Mouse (Mus musculus) embryonic facial prominence, embryonic 13.5 days (tissue): ENCODE data around the gene Trmt10a. TPM values are rescaled to one million over a fixed set of nuclear protein-coding genes. Genes with fewer than 3 reads are reported as not detected.

Experiments
- ATAC-seq: fragments of 200-750 bp; cut with Nextera tagmentation; 2 replicates; pipeline ENCODE4 v1.8.0; 2017; ENCODE audit warnings: low read depth; ENCODE audit not compliant: insufficient number of reproducible peaks, insufficient read depth, low FRiP score, low TSS enrichment
- H3K27ac ChIP-seq: fragments of 300-500 bp; sonication (generic); 2 replicates; pipeline ENCODE4 v1.5.1; 2015; ENCODE audit warnings: moderate library complexity, mild to moderate bottlenecking, inconsistent platforms
- H3K27me3 ChIP-seq: fragments of 300-500 bp; sonication (generic); 2 replicates; pipeline ENCODE4 v1.6.1; 2015; ENCODE audit warnings: mild to moderate bottlenecking, inconsistent platforms
- H3K36me3 ChIP-seq: fragments of 300-500 bp; sonication (generic); 2 replicates; pipeline ENCODE4 v1.6.1; 2015; ENCODE audit warnings: mild to moderate bottlenecking, inconsistent platforms
- H3K4me1 ChIP-seq: fragments of 300-500 bp; sonication (generic); 2 replicates; pipeline ENCODE4 v1.6.1; 2015; ENCODE audit warnings: inconsistent platforms
- H3K4me2 ChIP-seq: fragments of 300-500 bp; sonication (generic); 2 replicates; pipeline ENCODE4 v1.6.1; 2015; ENCODE audit warnings: moderate library complexity, mild to moderate bottlenecking, inconsistent platforms
- H3K4me3 ChIP-seq: fragments of 300-500 bp; sonication (generic); 2 replicates; pipeline ENCODE4 v1.5.1; 2015; ENCODE audit warnings: mild to moderate bottlenecking, inconsistent platforms
- H3K9ac ChIP-seq: fragments of 300-500 bp; sonication (generic); 2 replicates; pipeline ENCODE4 v1.6.1; 2015; ENCODE audit warnings: mild to moderate bottlenecking, inconsistent platforms
- H3K9me3 ChIP-seq: fragments of 300-500 bp; sonication (generic); 2 replicates; pipeline ENCODE4 v1.6.1; 2016; ENCODE audit warnings: inconsistent platforms
- WGBS: fragments of 180-500 bp; shearing (Covaris S2); methylation state at CpG from one replicate; pipeline ENCODE4 v1.1.7; 2015; ENCODE audit warnings: mixed read lengths; 5-methylcytosine and 5-hydroxymethylcytosine counted together
- polyA plus RNA-seq: library from polyadenylated mRNA; unstranded; fragments of >200 nt; fragmentation: Nextera tagmentation; extraction: Ambion mirVana; gene quantifications from 2 replicates; pipeline ENCODE4 v1.2.1, GENCODE M21; 2015

Gene Trmt10a
- polyA plus RNA-seq, 1 experiment from 2014 or later: 14.0 TPM

- 87% methylated on average over 4 of the region's 4 CpGs for WGBS
- Histone ChIP-seq H3K36me3 (no peaks in the 10 kb centered on the region), H3K9me3 (no peaks in the 10 kb centered on the region), H3K4me1 (no peaks in the 10 kb centered on the region), H3K4me2 (no peak overlapping the region), H3K9ac (no peak overlapping the region), H3K27ac (no peak overlapping the region), H3K27me3 (no peaks in the 10 kb centered on the region), H3K4me3 (no peak overlapping the region)
- no peak for ATAC-seq
Measured at GRCm38 (mm10) chr3:138116871-138117270, 26.4 kb upstream of the Trmt10a start.

- Histone ChIP-seq H3K27ac (no peak overlapping the region), H3K27me3 (no peaks in the 10 kb centered on the region), H3K4me2 (no peak overlapping the region), H3K36me3 (no peaks in the 10 kb centered on the region), H3K9ac (no peak overlapping the region), H3K4me1 (no peaks in the 10 kb centered on the region), H3K4me3 (no peak overlapping the region), H3K9me3 (no peaks in the 10 kb centered on the region)
- WGBS: 73% methylated on average over 6 of the region's 6 CpGs
- no peak for ATAC-seq
Measured at GRCm38 (mm10) chr3:138118392-138118791, 24.9 kb upstream of the Trmt10a start.

- no peaks in the 10 kb centered on the region for H3K27me3 ChIP-seq
- H3K9me3 ChIP-seq: no peaks in the 10 kb centered on the region
- no peaks in the 10 kb centered on the region for H3K4me1 ChIP-seq
- no peak overlapping the region for H3K9ac ChIP-seq
- no peak overlapping the region for H3K4me2 ChIP-seq
- 77% methylated on average over 14 of the region's 14 CpGs for WGBS
- no peak for ATAC-seq
- no peak overlapping the region for H3K27ac ChIP-seq
- H3K36me3 ChIP-seq: no peaks in the 10 kb centered on the region
- no peak overlapping the region for H3K4me3 ChIP-seq
Measured at GRCm38 (mm10) chr3:138118831-138119230, 24.4 kb upstream of the Trmt10a start.

GRCm38 (mm10) chr3:138119444-138120105 lies 23.7 kb upstream of the Trmt10a start:
- H3K4me2 ChIP-seq: no peak overlapping the region
- no peaks in the 10 kb centered on the region for H3K27me3 ChIP-seq
- WGBS: 93% methylated on average over 16 of the region's 16 CpGs
- H3K36me3 ChIP-seq: no peaks in the 10 kb centered on the region
- H3K27ac ChIP-seq: no peak overlapping the region
- no peak for ATAC-seq
- H3K4me1 ChIP-seq: no peaks in the 10 kb centered on the region
- no peak overlapping the region for H3K4me3 ChIP-seq
- no peak overlapping the region for H3K9ac ChIP-seq
- no peaks in the 10 kb centered on the region for H3K9me3 ChIP-seq

GRCm38 (mm10) chr3:138121461-138121860 lies 21.8 kb upstream of the Trmt10a start:
- 92% methylated on average over 2 of the region's 2 CpGs for WGBS
- no peak overlapping the region for H3K9ac ChIP-seq
- no peaks in the 10 kb centered on the region for H3K9me3 ChIP-seq
- H3K27ac ChIP-seq: no peak overlapping the region
- no peak overlapping the region for H3K4me2 ChIP-seq
- no peak for ATAC-seq
- no peaks in the 10 kb centered on the region for H3K4me1 ChIP-seq
- H3K27me3 ChIP-seq: no peaks in the 10 kb centered on the region
- no peak overlapping the region for H3K4me3 ChIP-seq
- H3K36me3 ChIP-seq: no peaks in the 10 kb centered on the region

GRCm38 (mm10) chr3:138123842-138124241 lies 19.4 kb upstream of the Trmt10a start:
- Histone ChIP-seq H3K9ac (no peak overlapping the region), H3K9me3 (no peaks in the 10 kb centered on the region), H3K4me2 (no peak overlapping the region), H3K4me1 (no peaks in the 10 kb centered on the region), H3K4me3 (no peak overlapping the region), H3K36me3 (no peaks in the 10 kb centered on the region), H3K27ac (no peak overlapping the region), H3K27me3 (no peaks in the 10 kb centered on the region)
- ATAC-seq: no peak
- WGBS: 79% methylated on average over 10 of the region's 10 CpGs

- ATAC-seq: no peak
- H3K4me1 ChIP-seq: no peaks in the 10 kb centered on the region
- H3K9ac ChIP-seq: no peak overlapping the region
- H3K9me3 ChIP-seq: no peaks in the 10 kb centered on the region
- WGBS: 95% methylated on average over 6 of the region's 6 CpGs
- H3K36me3 ChIP-seq: no peaks in the 10 kb centered on the region
- H3K27me3 ChIP-seq: no peaks in the 10 kb centered on the region
- H3K4me2 ChIP-seq: no peak overlapping the region
- no peak overlapping the region for H3K4me3 ChIP-seq
- no peak overlapping the region for H3K27ac ChIP-seq
Measured at GRCm38 (mm10) chr3:138129110-138129509, 14.1 kb upstream of the Trmt10a start.

- Histone ChIP-seq H3K36me3 (no peaks in the 10 kb centered on the region), H3K9me3 (no peaks in the 10 kb centered on the region), H3K4me1 (no peaks in the 10 kb centered on the region), H3K4me2 (no peak overlapping the region), H3K4me3 (no peak overlapping the region), H3K27me3 (no peaks in the 10 kb centered on the region), H3K27ac (no peak overlapping the region), H3K9ac (no peak overlapping the region)
- 68% methylated on average over 1 of the region's 1 CpGs for WGBS
- no peak for ATAC-seq
Measured at GRCm38 (mm10) chr3:138130692-138131091, 12.6 kb upstream of the Trmt10a start.

- Histone ChIP-seq H3K27ac (no peak overlapping the region), H3K4me2 (no peak overlapping the region), H3K9me3 (no peaks in the 10 kb centered on the region), H3K9ac (no peak overlapping the region), H3K27me3 (no peaks in the 10 kb centered on the region), H3K36me3 (no peaks in the 10 kb centered on the region), H3K4me3 (no peak overlapping the region), H3K4me1 (no peaks in the 10 kb centered on the region)
- ATAC-seq: no peak
- 48% methylated on average over 9 of the region's 9 CpGs for WGBS
Measured at GRCm38 (mm10) chr3:138131168-138131567, 12.1 kb upstream of the Trmt10a start.

GRCm38 (mm10) chr3:138133463-138133862 lies 9.8 kb upstream of the Trmt10a start:
- no peak overlapping the region for H3K4me2 ChIP-seq
- no peaks in the 10 kb centered on the region for H3K9me3 ChIP-seq
- H3K4me1 ChIP-seq: no peaks in the 10 kb centered on the region
- no peak overlapping the region for H3K27ac ChIP-seq
- ATAC-seq: no peak
- WGBS: 85% methylated on average over 8 of the region's 8 CpGs
- no peak overlapping the region for H3K9ac ChIP-seq
- H3K27me3 ChIP-seq: no peaks in the 10 kb centered on the region
- H3K4me3 ChIP-seq: no peak overlapping the region
- no peaks in the 10 kb centered on the region for H3K36me3 ChIP-seq

- Histone ChIP-seq H3K4me3 (no peak overlapping the region), H3K9me3 (no peaks in the 10 kb centered on the region), H3K27ac (no peak overlapping the region), H3K36me3 (no peaks in the 10 kb centered on the region), H3K27me3 (no peaks in the 10 kb centered on the region), H3K4me2 (no peak overlapping the region), H3K4me1 (no peaks in the 10 kb centered on the region), H3K9ac (no peak overlapping the region)
- ATAC-seq: no peak
- 86% methylated on average over 11 of the region's 11 CpGs for WGBS
Measured at GRCm38 (mm10) chr3:138133916-138134315, 9.3 kb upstream of the Trmt10a start.

- H3K4me2 ChIP-seq: no peak overlapping the region
- no peak overlapping the region for H3K27ac ChIP-seq
- H3K9ac ChIP-seq: no peak overlapping the region
- no peaks in the 10 kb centered on the region for H3K9me3 ChIP-seq
- 80% methylated on average over 1 of the region's 1 CpGs for WGBS
- H3K27me3 ChIP-seq: no peaks in the 10 kb centered on the region
- no peak overlapping the region for H3K4me3 ChIP-seq
- H3K36me3 ChIP-seq: no peaks in the 10 kb centered on the region
- H3K4me1 ChIP-seq: no peaks in the 10 kb centered on the region
- no peak for ATAC-seq
Measured at GRCm38 (mm10) chr3:138134528-138134927, 8.7 kb upstream of the Trmt10a start.
